Mouse (Mus musculus) midbrain, embryonic 16.5 days (tissue): Measurements from ENCODE around the gene Slc16a6. TPM values are rescaled to one million over a fixed set of nuclear protein-coding genes. Genes with fewer than 3 reads are reported as not detected.
A peak's percentile ranks its signal among the peaks of the same experiment; 100 is the strongest.

Experiments used
- ATAC-seq: fragments of 200-750 bp; cut with Nextera tagmentation; 2 replicates; pipeline ENCODE4 v1.8.0; 2017; ENCODE audit warnings: moderate TSS enrichment
- H3K27ac ChIP-seq: fragments of 300-500 bp; sonication (generic); 2 replicates; pipeline ENCODE4 v1.5.1; 2014; ENCODE audit warnings: mild to moderate bottlenecking, low read length, mixed read lengths
- H3K27me3 ChIP-seq: fragments of 300-500 bp; sonication (generic); 2 replicates; pipeline ENCODE4 v1.6.1; 2014; ENCODE audit warnings: low read depth, low read length, mixed read lengths; ENCODE audit not compliant: control insufficient read depth, insufficient read depth
- H3K36me3 ChIP-seq: fragments of 300-500 bp; sonication (generic); 2 replicates; pipeline ENCODE4 v1.6.1; 2014; ENCODE audit warnings: mild to moderate bottlenecking, low read length, moderate library complexity, mixed read lengths; ENCODE audit not compliant: control insufficient read depth, insufficient read depth
- H3K4me1 ChIP-seq: fragments of 300-500 bp; sonication (generic); 2 replicates; pipeline ENCODE4 v1.6.1; 2014; ENCODE audit warnings: mild to moderate bottlenecking, low read length, mixed read lengths; ENCODE audit not compliant: control insufficient read depth, insufficient read depth
- H3K4me2 ChIP-seq: fragments of 300-500 bp; sonication (generic); 2 replicates; pipeline ENCODE4 v1.6.1; 2014; ENCODE audit warnings: mild to moderate bottlenecking, low read length, mixed read lengths
- H3K4me3 ChIP-seq: fragments of 300-500 bp; sonication (generic); 2 replicates; pipeline ENCODE4 v1.5.1; 2014; ENCODE audit warnings: low read depth, mild to moderate bottlenecking, low read length, moderate library complexity, mixed read lengths
- H3K9ac ChIP-seq: fragments of 300-500 bp; sonication (generic); 2 replicates; pipeline ENCODE4 v1.6.1; 2014; ENCODE audit warnings: low read depth, low read length, mixed read lengths
- H3K9me3 ChIP-seq: fragments of 300-500 bp; sonication (generic); replicated peaks from 2 replicates; pipeline ENCODE4 v1.6.1; 2014; ENCODE audit warnings: mild to moderate bottlenecking, low read length, mixed read lengths; ENCODE audit not compliant: control insufficient read depth, poor library complexity, severe bottlenecking
- WGBS: fragments of 180-500 bp; shearing (Covaris S2); extraction: QIAGEN DNeasy Blood & Tissue Kit; methylation state at CpG from one replicate; pipeline ENCODE4 v1.1.7; 2014; 5-methylcytosine and 5-hydroxymethylcytosine counted together
- polyA plus RNA-seq: library from polyadenylated mRNA; unstranded; fragments of >200 nt; fragmentation: Nextera tagmentation; extraction: Ambion mirVana; gene quantifications from 2 replicates; pipeline ENCODE4 v1.2.1, GENCODE M21; 2015

The Slc16a6 gene
- polyA plus RNA-seq, 1 experiment from 2014 or later: 4.5 TPM

DNA sequence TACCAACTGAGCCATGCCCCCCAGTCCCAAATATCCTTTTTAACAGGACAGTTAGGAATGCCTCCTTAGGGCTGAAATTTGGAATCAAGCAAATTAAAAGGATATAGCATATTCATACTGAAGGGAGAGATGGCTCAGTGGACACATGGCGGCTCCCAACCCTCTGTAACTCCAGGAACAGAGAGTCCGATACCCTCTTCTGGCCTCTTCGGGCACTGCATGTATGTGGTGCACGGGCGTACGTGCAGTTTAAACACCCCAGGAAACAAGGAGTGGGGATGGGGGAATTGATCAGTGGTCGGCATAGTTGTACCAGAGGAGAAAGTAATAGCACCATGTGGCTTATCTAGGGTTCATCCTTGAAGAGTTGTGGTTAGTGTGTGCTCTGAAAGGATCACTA lies 28.8 kb downstream of the Slc16a6 start:
- H3K9me3 ChIP-seq: no peaks in the 10 kb centered on the region
- ATAC-seq: no peak
- H3K27ac ChIP-seq: no peak overlapping the region
- no peaks in the 10 kb centered on the region for H3K27me3 ChIP-seq
- peaks cover 3% of the 10 kb centered on the region; the same call in 1 of the 2 replicates for H3K4me1 ChIP-seq
- no peak overlapping the region for H3K4me3 ChIP-seq
- H3K4me2 ChIP-seq: no peak overlapping the region
- H3K36me3 ChIP-seq: no peaks in the 10 kb centered on the region
- H3K9ac ChIP-seq: no peak overlapping the region
- WGBS: 46% methylated on average over 7 of the region's 7 CpGs

- no peak overlapping the region for H3K9ac ChIP-seq
- no peak overlapping the region for H3K4me3 ChIP-seq
- H3K27ac ChIP-seq: no peak overlapping the region
- no peaks in the 10 kb centered on the region for H3K27me3 ChIP-seq
- no peak overlapping the region for H3K4me2 ChIP-seq
- peaks cover 5% of the 10 kb centered on the region; the same call in 1 of the 2 replicates for H3K4me1 ChIP-seq
- no peaks in the 10 kb centered on the region for H3K9me3 ChIP-seq
- H3K36me3 ChIP-seq: no peaks in the 10 kb centered on the region
- 96% methylated on average over 8 of the region's 8 CpGs for WGBS
- no peak for ATAC-seq
These were observed 29.7 kb downstream of the Slc16a6 start for GRCm38 (mm10) chr11:109443468-109444263.

- Histone ChIP-seq H3K4me1 (peaks cover 5% of the 10 kb centered on the region; the same call in 1 of the 2 replicates), H3K27me3 (no peaks in the 10 kb centered on the region), H3K27ac (no peak overlapping the region), H3K36me3 (peaks cover 6% of the 10 kb centered on the region), H3K4me2 (no peak overlapping the region), H3K9me3 (no peaks in the 10 kb centered on the region), H3K9ac (no peak overlapping the region), H3K4me3 (no peak overlapping the region)
- WGBS: 53% methylated on average over 5 of the region's 5 CpGs
- ATAC-seq: no peak
These were observed 31.1 kb downstream of the Slc16a6 start for GRCm38 (mm10) chr11:109442166-109442730.

DNA sequence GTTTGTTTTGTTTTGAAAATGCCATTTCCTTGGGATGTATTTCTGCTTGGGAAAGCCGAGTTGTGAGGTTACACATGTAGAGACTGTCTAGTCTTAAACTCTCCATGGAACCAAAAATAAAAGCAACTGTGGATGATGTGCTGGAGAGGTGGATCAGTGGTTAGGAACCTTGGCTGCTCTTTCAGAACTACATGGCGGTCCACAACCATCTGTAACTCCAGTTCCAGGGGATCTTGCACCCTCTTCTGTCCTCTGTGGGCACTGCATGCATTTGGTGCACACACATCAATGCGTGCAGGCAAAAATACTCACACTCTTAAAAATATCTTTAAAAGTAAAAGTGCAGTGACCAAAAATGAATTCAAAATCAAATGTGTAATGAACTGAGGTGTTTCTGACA lies 32.3 kb downstream of the Slc16a6 start:
- H3K36me3 ChIP-seq: peaks cover 16% of the 10 kb centered on the region
- no peaks in the 10 kb centered on the region for H3K9me3 ChIP-seq
- H3K4me2 ChIP-seq: no peak overlapping the region
- no peak overlapping the region for H3K9ac ChIP-seq
- 62% methylated on average over 3 of the region's 3 CpGs for WGBS
- H3K27ac ChIP-seq: no peak overlapping the region
- no peak overlapping the region for H3K4me3 ChIP-seq
- ATAC-seq: no peak
- H3K4me1 ChIP-seq: peaks cover 5% of the 10 kb centered on the region; the same call in 1 of the 2 replicates
- no peaks in the 10 kb centered on the region for H3K27me3 ChIP-seq

- no peaks in the 10 kb centered on the region for H3K9me3 ChIP-seq
- no peaks in the 10 kb centered on the region for H3K27me3 ChIP-seq
- peaks cover 19% of the 10 kb centered on the region for H3K36me3 ChIP-seq
- no peak overlapping the region for H3K27ac ChIP-seq
- H3K4me3 ChIP-seq: no peak overlapping the region
- no peak overlapping the region for H3K9ac ChIP-seq
- 66% methylated on average over 4 of the region's 4 CpGs for WGBS
- H3K4me1 ChIP-seq: peaks cover 5% of the 10 kb centered on the region; the same call in 1 of the 2 replicates
- ATAC-seq: no peak
- H3K4me2 ChIP-seq: peak overlapping the region; percentile 64; the same call in 1 of the 2 replicates
These were observed 32.8 kb downstream of the Slc16a6 start for GRCm38 (mm10) chr11:109440641-109441040.

DNA sequence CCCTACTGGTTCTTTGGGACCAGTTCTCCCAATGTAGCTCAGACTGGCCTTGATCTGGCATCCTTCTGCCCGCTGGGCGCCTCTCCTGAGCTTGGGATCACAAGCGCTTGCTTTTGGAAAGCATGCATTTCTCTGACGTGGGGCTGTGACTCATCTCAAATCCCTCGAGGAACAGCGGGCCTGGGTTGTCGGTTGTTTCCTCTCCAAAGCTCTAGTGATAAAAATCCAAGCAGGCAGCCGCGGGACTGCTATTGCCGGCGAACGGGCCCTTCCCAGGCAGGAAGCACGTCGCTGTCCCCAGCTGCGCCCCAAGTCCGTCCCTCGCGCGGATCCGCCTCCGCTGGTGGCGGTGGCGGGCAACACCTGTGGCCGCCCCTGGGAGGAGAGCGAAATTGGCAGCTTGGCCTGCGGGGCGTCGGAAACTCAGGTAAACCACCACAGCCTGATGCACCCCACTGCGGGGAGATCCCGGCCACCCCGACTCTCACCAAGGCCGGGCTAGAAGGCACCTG lies 33.5 kb downstream of the Slc16a6 start:
- peak; percentile 76 for ATAC-seq
- Histone ChIP-seq H3K27ac (no peak overlapping the region), H3K9me3 (no peaks in the 10 kb centered on the region), H3K9ac (peak overlapping the region; percentile 58), H3K4me3 (peak overlapping the region; percentile 41), H3K27me3 (no peaks in the 10 kb centered on the region), H3K4me1 (peaks cover 5% of the 10 kb centered on the region; the same call in 1 of the 2 replicates), H3K4me2 (peak overlapping the region; percentile 64), H3K36me3 (peaks cover 21% of the 10 kb centered on the region)
- under 1% methylated on average over 32 of the region's 32 CpGs for WGBS

- 0 out of 2 replicates have a peak, but pooled peaks have one; percentile 21 for ATAC-seq
- peaks cover 22% of the 10 kb centered on the region for H3K36me3 ChIP-seq
- no peak overlapping the region for H3K9ac ChIP-seq
- no peaks in the 10 kb centered on the region for H3K9me3 ChIP-seq
- H3K27me3 ChIP-seq: no peaks in the 10 kb centered on the region
- H3K4me3 ChIP-seq: no peak overlapping the region
- peaks cover 5% of the 10 kb centered on the region; the same call in 1 of the 2 replicates for H3K4me1 ChIP-seq
- peak overlapping the region; percentile 64 for H3K4me2 ChIP-seq
- no peak overlapping the region for H3K27ac ChIP-seq
- WGBS: 11% methylated on average over 4 of the region's 5 CpGs
These were observed 34.2 kb downstream of the Slc16a6 start for GRCm38 (mm10) chr11:109439209-109439608.

GRCm38 (mm10) chr11:109436889-109437288 lies 36.5 kb downstream of the Slc16a6 start:
- no peak overlapping the region for H3K27ac ChIP-seq
- no peak overlapping the region for H3K9ac ChIP-seq
- H3K36me3 ChIP-seq: peaks cover 28% of the 10 kb centered on the region
- no peaks in the 10 kb centered on the region for H3K27me3 ChIP-seq
- no peak for ATAC-seq
- 68% methylated on average over 8 of the region's 8 CpGs for WGBS
- H3K4me3 ChIP-seq: no peak overlapping the region
- H3K4me1 ChIP-seq: peaks cover 5% of the 10 kb centered on the region; the same call in 1 of the 2 replicates
- H3K9me3 ChIP-seq: no peaks in the 10 kb centered on the region
- no peak overlapping the region for H3K4me2 ChIP-seq
